In genomic region chr9:46098360-46098985, GRCm38 (mm10) we compare ENCODE assay signal across 16 mouse cellular contexts.
DNase-seq lines count a peak whose midpoint lies in the region; ATAC-seq lines count a peak whose summit lies in the region.
"Had no signal": no experiment of that assay in that cellular context is flagged by ENCODE, and none has a peak within 500 bp of the region (broad histone marks: within the 10 kb centered on the region; RNA-seq: fewer than 3 reads in every experiment).

No protein-coding gene starts in this region.

- no peak overlapping the region for H3K9ac ChIP-seq in kidney, embryonic 15.5 days
- H3K9ac ChIP-seq in liver, embryonic 16.5 days (ENCODE audit: low read depth, low read length) = no peak overlapping the region
- H3K9ac ChIP-seq: forebrain, embryonic 12.5 days; lung, embryonic 15.5 days had no signal

- H3K4me1 ChIP-seq in kidney, embryonic 15.5 days = peaks cover 22% of the 10 kb centered on the region
- H3K4me1 ChIP-seq in liver, embryonic 16.5 days (ENCODE audit: control insufficient read depth, low read depth, low read length) = peaks cover 8% of the 10 kb centered on the region
- H3K4me1 ChIP-seq: forebrain, embryonic 12.5 days had no signal

- H3K4me2 ChIP-seq in kidney, embryonic 15.5 days = no peak overlapping the region
- H3K4me2 ChIP-seq in liver, embryonic 16.5 days (ENCODE audit: low read depth, low read length) = 0 out of 2 replicates have a peak overlapping the region, but pooled peaks have one; percentile 10
- H3K4me2 ChIP-seq: forebrain, embryonic 12.5 days; lung, embryonic 15.5 days had no signal

- H3K27me3 ChIP-seq in kidney, embryonic 15.5 days = no peaks in the 10 kb centered on the region
- no peaks in the 10 kb centered on the region for H3K27me3 ChIP-seq in liver, embryonic 16.5 days (ENCODE audit: control insufficient read depth, insufficient read depth, low read depth, low read length)
- H3K27me3 ChIP-seq: forebrain, embryonic 12.5 days; lung, embryonic 15.5 days had no signal

- no peaks in the 10 kb centered on the region for H3K9me3 ChIP-seq in kidney, embryonic 15.5 days (replicated peaks)
- H3K9me3 ChIP-seq in liver, embryonic 16.5 days (replicated peaks; ENCODE audit: control insufficient read depth, low read length) = no peaks in the 10 kb centered on the region
- H3K9me3 ChIP-seq: embryonic facial prominence, embryonic 10.5 days; forebrain, embryonic 12.5 days; G1E; lung, embryonic 15.5 days had no signal

- 62% methylated on average over 15 of the region's 15 CpGs for WGBS in kidney, embryonic 15.5 days
- WGBS in liver, embryonic 16.5 days (ENCODE audit: insufficient replicate concordance) = 23% methylated on average over 15 of the region's 15 CpGs

- no peak overlapping the region for H3K4me3 ChIP-seq in kidney, embryonic 15.5 days (replicated peaks)
- H3K4me3 ChIP-seq in liver, embryonic 16.5 days (ENCODE audit: low read depth, low read length) = no peak overlapping the region
- H3K4me3 ChIP-seq: embryonic facial prominence, embryonic 10.5 days; forebrain, embryonic 12.5 days; lung, embryonic 15.5 days had no signal

- no peak overlapping the region for H3K27ac ChIP-seq in kidney, embryonic 15.5 days
- no peak overlapping the region for H3K27ac ChIP-seq in liver, embryonic 16.5 days (ENCODE audit: low read length)
- H3K27ac ChIP-seq: embryonic facial prominence, embryonic 10.5 days; forebrain, embryonic 12.5 days; lung, embryonic 15.5 days had no signal

- H3K36me3 ChIP-seq in kidney, embryonic 15.5 days = no peaks in the 10 kb centered on the region
- no peaks in the 10 kb centered on the region for H3K36me3 ChIP-seq in liver, embryonic 16.5 days (ENCODE audit: control insufficient read depth, insufficient read depth)
- H3K36me3 ChIP-seq: forebrain, embryonic 12.5 days; lung, embryonic 15.5 days had no signal

- peak; percentile 40 for DNase-seq in kidney, adult 11 months
- peak; percentile 68 for DNase-seq in cerebellum, adult 9-10 months
- peak; percentile 59 for DNase-seq in kidney, adult 9 months
- no peak for DNase-seq in embryo, embryonic 9.5 days (ENCODE audit: extremely low spot score)
- DNase-seq in urinary bladder, adult 2 months (ENCODE audit: low spot score) = no peak
- DNase-seq: adrenal gland, adult 2 months; gastrocnemius, postnatal 25 days; layer of hippocampus, postnatal 36 days; thymus, adult 18-20 months had no signal

- no peak for ATAC-seq in kidney, embryonic 15.5 days (replicated peaks; ENCODE audit: low FRiP score)
- 0 out of 2 replicates have a peak, but pooled peaks have one; percentile 16 for ATAC-seq in liver, embryonic 16.5 days (ENCODE audit: low read depth)
- no peak for ATAC-seq in monocyte, adult 5-6 weeks (replicated peaks; ENCODE audit: insufficient number of reproducible peaks, low FRiP score, low TSS enrichment, poor library complexity, severe bottlenecking)

Comparison
In these comparisons a context has a peak if more than half of its experiments do, and no peak if none do; other contexts are left out.
1. DNase-seq: peak in kidney, adult 11 months (single experiment), cerebellum, adult 9-10 months (single experiment) and kidney, adult 9 months (single experiment); none in embryo, embryonic 9.5 days (single experiment) and urinary bladder, adult 2 months (single experiment).